1 mouse cellular context compared by ENCODE assay signal in the genomic region with DNA sequence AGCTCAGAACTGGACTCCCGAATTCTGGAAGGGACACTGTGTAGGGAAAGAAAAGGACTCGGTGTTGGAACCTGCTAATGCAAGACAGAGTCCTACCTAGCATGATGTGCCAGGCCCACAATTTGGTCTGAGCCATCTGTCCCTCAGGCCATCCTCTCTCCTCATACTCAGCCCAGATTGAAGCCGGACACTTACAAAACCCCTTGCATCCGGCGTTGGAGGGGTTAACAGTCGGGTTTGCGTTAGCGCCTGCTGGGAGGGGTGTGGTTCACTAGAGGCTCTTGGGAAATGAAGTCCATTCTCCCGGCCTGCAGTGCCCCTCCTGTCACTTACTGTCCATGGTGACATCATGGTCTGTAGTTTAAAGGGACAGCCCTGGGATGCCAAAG.
A peak's percentile ranks its signal among the peaks of the same experiment; 100 is the strongest.
TF ChIP-seq lines count a peak whose summit lies in the region.

No protein-coding gene starts in this region.

TF ChIP-seq in C2C12, 6 proteins besides CTCF, POLR2A, EP300 and RAD21:
- TF ChIP-seq MAX (IDR thresholded peaks at IDR 0.05) (no peak), USF1 (IDR thresholded peaks at IDR 0.05; ENCODE audit: low read depth) (peak; percentile 7)
